Mouse (Mus musculus) forebrain, postnatal 0 days (tissue): ENCODE data around the gene Nexn. TPM values are rescaled to one million over a fixed set of nuclear protein-coding genes. Genes with fewer than 3 reads are reported as not detected.

Experiments used
- ATAC-seq: fragments of 200-750 bp; cut with Nextera tagmentation; 2 replicates; pipeline ENCODE4 v1.8.0; 2017; ENCODE audit warnings: mild to moderate bottlenecking, moderate library complexity
- DNase-seq: peaks from one replicate; pipeline ENCODE4 v3.0.0-alpha.2; 2015
- H3K27ac ChIP-seq: fragments of 300-500 bp; sonication (generic); 2 replicates; pipeline ENCODE4 v1.5.1; 2014; ENCODE audit warnings: low read depth, mild to moderate bottlenecking, antibody characterized with exemption, low read length, moderate library complexity, mixed read lengths
- H3K27me3 ChIP-seq: fragments of 300-500 bp; sonication (generic); 2 replicates; pipeline ENCODE4 v1.6.1; 2014; ENCODE audit warnings: mild to moderate bottlenecking, low read length, mixed read lengths; ENCODE audit not compliant: insufficient read depth
- H3K36me3 ChIP-seq: fragments of 300-500 bp; sonication (generic); 2 replicates; pipeline ENCODE4 v1.6.1; 2014; ENCODE audit warnings: mild to moderate bottlenecking, moderate library complexity; ENCODE audit not compliant: insufficient read depth
- H3K4me1 ChIP-seq: fragments of 300-500 bp; sonication (generic); 2 replicates; pipeline ENCODE4 v1.6.1; 2014; ENCODE audit warnings: antibody characterized with exemption; ENCODE audit not compliant: insufficient read depth
- H3K4me2 ChIP-seq: fragments of 300-500 bp; sonication (generic); 2 replicates; pipeline ENCODE4 v1.6.1; 2014; ENCODE audit warnings: low read depth, mild to moderate bottlenecking, moderate library complexity
- H3K4me3 ChIP-seq: fragments of 300-500 bp; sonication (generic); 2 replicates; pipeline ENCODE4 v1.5.1; 2014; ENCODE audit warnings: low read depth, low read length, mixed read lengths
- H3K9ac ChIP-seq: fragments of 300-500 bp; sonication (generic); 2 replicates; pipeline ENCODE4 v1.6.1; 2014; ENCODE audit warnings: mild to moderate bottlenecking
- H3K9me3 ChIP-seq: fragments of 300-500 bp; sonication (generic); 2 replicates; pipeline ENCODE4 v1.6.1; 2016; ENCODE audit warnings: low read length
- CTCF ChIP-seq: sonication (generic); IDR thresholded peaks from 2 replicates; pipeline ENCODE4 v1.5.1; 2016; ENCODE audit warnings: antibody characterized with exemption, control low read depth, low read depth
- WGBS: fragments of 180-500 bp; shearing (Covaris S2); extraction: QIAGEN DNeasy Blood & Tissue Kit; methylation state at CpG from one replicate; pipeline ENCODE4 v1.1.7; 2014; 5-methylcytosine and 5-hydroxymethylcytosine counted together
- polyA plus RNA-seq: library from polyadenylated mRNA; unstranded; fragments of >200 nt; fragmentation: Nextera tagmentation; extraction: Ambion mirVana; gene quantifications from 2 replicates; pipeline ENCODE4 v1.2.1, GENCODE M21; 2015
- total RNA-seq: library from RNA; depleted of rRNA; stranded (reverse); fragments of >200 nt; gene quantifications from 2 replicates; pipeline ENCODE4 v1.2.3, GENCODE M21; 2014

Nexn gene
- total and polyA plus RNA-seq, 2 experiments from 2014 or later: 0.38 to 4.2 TPM

DNA sequence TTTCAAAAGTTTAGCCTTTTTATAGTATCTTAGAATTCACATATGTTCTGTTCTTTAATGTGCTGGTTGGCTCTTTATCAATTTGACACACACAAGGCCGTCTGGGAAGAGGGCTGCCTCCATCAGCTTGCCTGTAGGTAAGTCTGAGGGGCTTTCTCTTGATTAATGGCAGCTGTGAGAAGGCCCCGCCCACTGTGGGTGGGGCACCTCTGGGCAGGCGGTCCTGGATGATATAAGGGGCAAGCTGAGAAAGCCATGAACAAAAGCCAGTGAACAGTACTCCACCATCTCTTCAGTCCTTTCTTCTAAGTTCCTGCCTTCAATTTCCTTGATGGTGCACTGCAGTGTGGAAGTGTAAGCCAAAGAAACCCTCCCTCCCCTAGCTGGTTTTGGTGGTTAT lies 16.0 kb upstream of the Nexn start:
- Histone ChIP-seq H3K4me3 (no peak overlapping the region), H3K4me1 (no peaks in the 10 kb centered on the region), H3K27me3 (no peaks in the 10 kb centered on the region), H3K27ac (no peak overlapping the region), H3K9ac (no peak overlapping the region), H3K36me3 (peaks cover 47% of the 10 kb centered on the region), H3K4me2 (no peak overlapping the region), H3K9me3 (no peaks in the 10 kb centered on the region)
- 28% methylated on average over 3 of the region's 3 CpGs for WGBS
- no peak for ATAC-seq
- no peak for DNase-seq
- TF ChIP-seq CTCF: no peak

GRCm38 (mm10) chr3:152278431-152278830 lies 12.3 kb upstream of the Nexn start:
- ATAC-seq (no peak), DNase-seq (no peak)
- 78% methylated on average over 2 of the region's 2 CpGs for WGBS
- Histone ChIP-seq H3K9me3 (no peaks in the 10 kb centered on the region), H3K4me2 (no peak overlapping the region), H3K27ac (no peak overlapping the region), H3K4me3 (no peak overlapping the region), H3K36me3 (peaks cover 31% of the 10 kb centered on the region), H3K4me1 (no peaks in the 10 kb centered on the region), H3K9ac (no peak overlapping the region), H3K27me3 (no peaks in the 10 kb centered on the region)
- no peak for TF ChIP-seq CTCF

GRCm38 (mm10) chr3:152277912-152278311 lies 11.8 kb upstream of the Nexn start:
- peaks cover 30% of the 10 kb centered on the region for H3K36me3 ChIP-seq
- H3K9me3 ChIP-seq: no peaks in the 10 kb centered on the region
- H3K9ac ChIP-seq: no peak overlapping the region
- DNase-seq (no peak), ATAC-seq (no peak)
- WGBS: 92% methylated on average over 2 of the region's 2 CpGs
- H3K27ac ChIP-seq: no peak overlapping the region
- no peak for TF ChIP-seq CTCF
- no peaks in the 10 kb centered on the region for H3K27me3 ChIP-seq
- H3K4me1 ChIP-seq: no peaks in the 10 kb centered on the region
- no peak overlapping the region for H3K4me3 ChIP-seq
- H3K4me2 ChIP-seq: no peak overlapping the region

- H3K27ac ChIP-seq: no peak overlapping the region
- ATAC-seq (no peak), DNase-seq (no peak)
- H3K4me1 ChIP-seq: no peaks in the 10 kb centered on the region
- H3K4me2 ChIP-seq: no peak overlapping the region
- H3K9ac ChIP-seq: no peak overlapping the region
- no peaks in the 10 kb centered on the region for H3K27me3 ChIP-seq
- H3K4me3 ChIP-seq: no peak overlapping the region
- TF ChIP-seq CTCF: no peak
- H3K36me3 ChIP-seq: peaks cover 21% of the 10 kb centered on the region
- H3K9me3 ChIP-seq: no peaks in the 10 kb centered on the region
- WGBS: 94% methylated on average over 3 of the region's 3 CpGs
Measured at GRCm38 (mm10) chr3:152276935-152277334, 10.8 kb upstream of the Nexn start.

DNA sequence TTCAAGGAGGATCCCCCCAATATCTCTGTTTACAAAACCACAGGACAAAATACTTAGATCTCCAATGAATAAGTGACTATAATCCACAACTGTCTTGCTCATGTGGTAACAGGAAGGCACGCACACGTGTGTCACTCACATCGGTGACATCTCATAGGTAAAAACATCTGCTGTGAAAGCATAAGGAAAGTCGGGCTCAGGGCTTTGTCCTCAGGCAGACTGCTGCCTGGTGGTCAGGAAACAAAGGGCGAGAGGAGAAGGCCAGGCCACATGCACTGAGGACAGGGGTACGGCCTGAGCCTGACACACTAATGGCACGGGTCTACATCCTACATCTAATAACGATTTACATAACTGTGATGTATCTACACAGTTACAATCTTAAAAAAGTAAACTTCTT lies 8.9 kb upstream of the Nexn start:
- Histone ChIP-seq H3K4me2 (no peak overlapping the region), H3K27me3 (no peaks in the 10 kb centered on the region), H3K27ac (no peak overlapping the region), H3K9ac (no peak overlapping the region), H3K9me3 (no peaks in the 10 kb centered on the region), H3K4me1 (no peaks in the 10 kb centered on the region), H3K4me3 (no peak overlapping the region), H3K36me3 (peaks cover 21% of the 10 kb centered on the region)
- DNase-seq: no peak
- TF ChIP-seq CTCF: no peak
- no peak for ATAC-seq
- WGBS: 73% methylated on average over 8 of the region's 8 CpGs

- H3K27ac ChIP-seq: no peak overlapping the region
- H3K9ac ChIP-seq: no peak overlapping the region
- H3K36me3 ChIP-seq: peaks cover 18% of the 10 kb centered on the region
- TF ChIP-seq CTCF: no peak
- DNase-seq: no peak
- WGBS: 86% methylated on average over 20 of the region's 20 CpGs
- ATAC-seq: no peak; the same call in 1 of the 2 replicates
- no peaks in the 10 kb centered on the region for H3K9me3 ChIP-seq
- H3K27me3 ChIP-seq: no peaks in the 10 kb centered on the region
- no peak overlapping the region for H3K4me3 ChIP-seq
- H3K4me2 ChIP-seq: no peak overlapping the region
- no peaks in the 10 kb centered on the region for H3K4me1 ChIP-seq
Measured at GRCm38 (mm10) chr3:152272974-152273685, 7.0 kb upstream of the Nexn start.

- H3K4me3 ChIP-seq: no peak overlapping the region
- H3K9me3 ChIP-seq: no peaks in the 10 kb centered on the region
- H3K9ac ChIP-seq: no peak overlapping the region
- H3K4me1 ChIP-seq: no peaks in the 10 kb centered on the region
- no peak for TF ChIP-seq CTCF
- no peaks in the 10 kb centered on the region; the same call in 1 of the 2 replicates for H3K27me3 ChIP-seq
- DNase-seq (no peak), ATAC-seq (no peak)
- H3K27ac ChIP-seq: no peak overlapping the region
- 82% methylated on average over 6 of the region's 6 CpGs for WGBS
- H3K4me2 ChIP-seq: no peak overlapping the region
- peaks cover 15% of the 10 kb centered on the region for H3K36me3 ChIP-seq
Measured at GRCm38 (mm10) chr3:152271876-152272275, 5.7 kb upstream of the Nexn start.
